9 mouse cellular contexts compared by ENCODE assay signal in genomic region chr12:73989594-73989993, GRCm38 (mm10). TPM values are rescaled to one million over a fixed set of nuclear protein-coding genes. Genes with fewer than 3 reads are reported as not detected.
A peak's percentile ranks its signal among the peaks of the same experiment; 100 is the strongest.
DNase-seq lines count a peak whose midpoint lies in the region; TF ChIP-seq lines count a peak whose summit lies in the region.
"Had no signal": no experiment of that assay in that cellular context is flagged by ENCODE, and none has a peak within 500 bp of the region (broad histone marks: within the 10 kb centered on the region; RNA-seq: fewer than 3 reads in every experiment).

No protein-coding gene starts in this region.

- TF ChIP-seq POLR2A in MEL (IDR thresholded peaks at IDR 0.05; ENCODE audit: control insufficient read depth in 1 of 2, insufficient read depth in 1 of 2, low read depth in 1 of 2, low read length in 2 of 2, poor library complexity in 1 of 2), result no peak

- TF ChIP-seq EP300 in MEL (IDR thresholded peaks at IDR 0.05; ENCODE audit: low read depth in 1 of 2, low read length in 2 of 2), result no peak

- peak; percentile 53 to 57 for DNase-seq in left cerebral cortex, postnatal 14 days (ENCODE audit: low spot score in 2 of 2)
- DNase-seq in left cerebral cortex, adult 8-10 months (ENCODE audit: low spot score in 2 of 2), result no peak
- DNase-seq in MEL (ENCODE audit: low read depth, low spot score), result peak; percentile 71
- DNase-seq in adrenal gland, postnatal 36 days, result peak; percentile 49 to 61
- DNase-seq in heart, postnatal 10 days, result peak; percentile 56 to 69
- peak; percentile 21 for DNase-seq in lung, postnatal 25 days (ENCODE audit: low spot score)
- peak; percentile 72 to 75 for DNase-seq in thymus, postnatal 36 days

- intact Hi-C loops in left cerebral cortex, postnatal 14 days (cut with DNase I), result no loop called here
- intact Hi-C loops in heart, postnatal 10 days (cut with DNase I), result loop anchor here (10.0 kb wide), 1 partner anchor 285 kb away; no protein-coding TSS in a partner anchor

- no peaks in the 10 kb centered on the region for H3K4me1 ChIP-seq in MEL (ENCODE audit: control insufficient read depth in 1 of 2, insufficient read depth in 2 of 2, low read length in 2 of 2)
- H3K4me1 ChIP-seq: midbrain, embryonic 12.5 days had no signal

- H3K4me3 ChIP-seq in MEL (ENCODE audit: control insufficient read depth in 1 of 2, insufficient read depth in 1 of 2, low read depth in 2 of 2, low read length in 2 of 2), result no peak overlapping the region
- H3K4me3 ChIP-seq: midbrain, embryonic 12.5 days had no signal

- H3K9me3 ChIP-seq in MEL (replicated peaks; ENCODE audit: insufficient read depth, low read length), result no peaks in the 10 kb centered on the region
- H3K9me3 ChIP-seq: midbrain, embryonic 12.5 days had no signal

- H3K27ac ChIP-seq in MEL (ENCODE audit: control insufficient read depth, low read depth, low read length), result no peak overlapping the region
- H3K27ac ChIP-seq: midbrain, embryonic 12.5 days had no signal

- peak; percentile 72 to 80 (median 72) for TF ChIP-seq CTCF in MEL (IDR thresholded peaks at IDR 0.05 in 2 of 3, conservative IDR thresholded peaks at IDR 0.05 in 1 of 3; ENCODE audit: control insufficient read depth in 1 of 3, insufficient read depth in 1 of 3, low read depth in 2 of 3, low read length in 3 of 3, poor library complexity in 1 of 3, severe bottlenecking in 1 of 3)

- TF ChIP-seq RAD21 in MEL (IDR thresholded peaks at IDR 0.05; ENCODE audit: low read depth, low read length), result peak; percentile 57

- no peaks in the 10 kb centered on the region; a peak in 1 of 4 replicates for H3K27me3 ChIP-seq in MEL (ENCODE audit: control insufficient read depth in 1 of 2, insufficient read depth in 2 of 2, low read length in 2 of 2)
- H3K27me3 ChIP-seq: midbrain, embryonic 12.5 days had no signal

- H3K36me3 ChIP-seq in MEL (ENCODE audit: control insufficient read depth in 1 of 2, insufficient read depth in 2 of 2, low read length in 2 of 2), result no peaks in the 10 kb centered on the region; a peak in 1 of 4 replicates

- no peak overlapping the region for H3K9ac ChIP-seq in MEL (ENCODE audit: control insufficient read depth, low read depth, low read length, poor library complexity, severe bottlenecking)
- H3K9ac ChIP-seq: midbrain, embryonic 12.5 days had no signal

- H3K79me2 ChIP-seq in MEL (ENCODE audit: control insufficient read depth, insufficient read depth, low read length, poor library complexity), result no peaks in the 10 kb centered on the region

TF ChIP-seq in MEL, 35 proteins besides CTCF, POLR2A, EP300 and RAD21:
- TF ChIP-seq ELF1 (IDR thresholded peaks at IDR 0.05; ENCODE audit: low read depth, low read length), result no peak
- no peak for TF ChIP-seq JUND (IDR thresholded peaks at IDR 0.05; ENCODE audit: low read depth, low read length)
- no peak for TF ChIP-seq RCOR1 (IDR thresholded peaks at IDR 0.05; ENCODE audit: low read depth, low read length)
- peak; percentile 54 for TF ChIP-seq ZC3H11A (IDR thresholded peaks at IDR 0.05; ENCODE audit: low read depth, low read length)
- TF ChIP-seq SMC3 (IDR thresholded peaks at IDR 0.05; ENCODE audit: low read depth, low read length), result peak; percentile 86
- no peak for TF ChIP-seq MAX (IDR thresholded peaks at IDR 0.05; ENCODE audit: low read length)
TF ChIP-seq in MEL: peak in this region for 2.

RNA-seq across cellular contexts. Expression of gene Syt16, which starts 7.9 kb away (rescaled TPM):
- 100 to 1,000 TPM; 106 to 114 TPM for total RNA-seq in left cerebral cortex, postnatal 14 days (2021)
- 10 to 100 TPM; 71.8 to 83.4 (median 74.2) TPM for total RNA-seq in left cerebral cortex, adult 8-10 months (2022)
- not detected in 2 replicates for total RNA-seq in MEL (2012; rRNA removed)
- polyA plus RNA-seq in MEL (2012; ENCODE audit: insufficient read depth in 1 of 2, insufficient read length in 2 of 2, low read depth in 1 of 2, low replicate concordance in 2 of 2, missing spikeins in 1 of 2), result under 1 TPM in 1 of 2 experiments, not detected in 1; 0.07 TPM
- under 1 TPM; 0.16 to 0.66 TPM for total RNA-seq in adrenal gland, postnatal 36 days (2021)
- not detected for total RNA-seq in heart, postnatal 10 days (2021)

RNA-seq across cellular contexts. Expression of gene Snapc1, which starts 25.3 kb away (rescaled TPM):
- total RNA-seq in left cerebral cortex, postnatal 14 days (2021), result 10 to 100 TPM; 36.7 to 42.4 TPM
- 10 to 100 TPM; 37.6 to 46.6 (median 41.7) TPM for total RNA-seq in left cerebral cortex, adult 8-10 months (2022)
- total RNA-seq in MEL (2012; rRNA removed), result 10.1 and 13.7 TPM in 2 replicates
- polyA plus RNA-seq in MEL (2012; ENCODE audit: insufficient read depth in 1 of 2, insufficient read length in 2 of 2, low read depth in 1 of 2, low replicate concordance in 2 of 2, missing spikeins in 1 of 2), result 10 to 100 TPM in 1 of 2 experiments, not detected in 1; 19.2 TPM
- 10 to 100 TPM; 15.7 to 20.9 TPM for total RNA-seq in adrenal gland, postnatal 36 days (2021)
- 10 to 100 TPM in 1 of 2 experiments, 1 to 10 TPM in 1; 6.6 to 12.1 TPM for total RNA-seq in heart, postnatal 10 days (2021)

RNA-seq across cellular contexts. Expression of gene Gm49321, which starts 52.1 kb away (rescaled TPM):
- 10 to 100 TPM; 12.6 to 17.3 TPM for total RNA-seq in left cerebral cortex, postnatal 14 days (2021)
- 10 to 100 TPM in 3 of 4 experiments, 1 to 10 TPM in 1; 8.3 to 16.2 (median 13.5) TPM for total RNA-seq in left cerebral cortex, adult 8-10 months (2022)
- not detected in 2 replicates for total RNA-seq in MEL (2012; rRNA removed)
- polyA plus RNA-seq in MEL (2012; ENCODE audit: insufficient read depth in 1 of 2, insufficient read length in 2 of 2, low read depth in 1 of 2, low replicate concordance in 2 of 2, missing spikeins in 1 of 2), result 1 to 10 TPM in 1 of 2 experiments, not detected in 1; 5.3 TPM
- 1 to 10 TPM; 5.7 to 8.5 TPM for total RNA-seq in adrenal gland, postnatal 36 days (2021)
- total RNA-seq in heart, postnatal 10 days (2021), result 1 to 10 TPM; 5.6 to 8.4 TPM
- polyA plus RNA-seq: gonadal fat pad, adult 2 months had no signal

Comparison
In these comparisons a context has a peak if more than half of its experiments do, and no peak if none do; other contexts are left out.
1. DNase-seq: peak in left cerebral cortex, postnatal 14 days (2 of 2), MEL (single experiment), adrenal gland, postnatal 36 days (2 of 2), heart, postnatal 10 days (2 of 2), lung, postnatal 25 days (single experiment) and thymus, postnatal 36 days (2 of 2); none in left cerebral cortex, adult 8-10 months (0 of 2).
2. RNA of gene Syt16, which starts 7.9 kb away (total RNA-seq): 106 to 114 TPM in left cerebral cortex, postnatal 14 days and 71.8 to 83.4 TPM in left cerebral cortex, adult 8-10 months; 0.16 to 0.66 TPM in adrenal gland, postnatal 36 days, not detected in heart, postnatal 10 days and not detected in MEL; every median in the first group is over 10 times any median in the second.